Mouse (Mus musculus) MEL (cell line): ENCODE measurements around the gene Cul5.

Experiments used
- BHLHE40 ChIP-seq: IDR thresholded peaks from 2 replicates; pipeline ENCODE4 v1.6.1; 2012; ENCODE audit warnings: low read depth, mild to moderate bottlenecking, inconsistent platforms, low read length, improper control_type of control experiment, borderline replicate concordance
- CTCF ChIP-seq, 3 experiments: IDR thresholded peaks in 2 of 3; conservative IDR thresholded peaks in 1 of 3; 2 replicates each; pipeline ENCODE4 v1.5.1; 2011 to 2012; ENCODE audit warnings: low read length in 3 of 3, low read depth in 2 of 3, mild to moderate bottlenecking in 2 of 3, improper control_type of control experiment in 1 of 3, inconsistent platforms in 1 of 3, mixed read lengths in 1 of 3, moderate library complexity in 1 of 3; ENCODE audit not compliant: control insufficient read depth in 1 of 3, insufficient read depth in 1 of 3, poor library complexity in 1 of 3, severe bottlenecking in 1 of 3
- GATA1 ChIP-seq: IDR thresholded peaks from 2 replicates; pipeline ENCODE4 v1.6.1; 2011; ENCODE audit warnings: low read depth, low read length, improper control_type of control experiment
- MAFK ChIP-seq: IDR thresholded peaks from 2 replicates; pipeline ENCODE4 v1.6.1; 2011; ENCODE audit warnings: low read depth, mild to moderate bottlenecking, low read length, improper control_type of control experiment, borderline replicate concordance
- POLR2A ChIP-seq, 2 experiments: IDR thresholded peaks; 2 replicates each; pipeline ENCODE4 v1.6.1; 2011 to 2012; ENCODE audit warnings: low read length in 2 of 2, mild to moderate bottlenecking in 2 of 2, control low read depth in 1 of 2, improper control_type of control experiment in 1 of 2, low read depth in 1 of 2, moderate library complexity in 1 of 2; ENCODE audit not compliant: control insufficient read depth in 1 of 2, insufficient read depth in 1 of 2, poor library complexity in 1 of 2
- RCOR1 ChIP-seq: IDR thresholded peaks from 2 replicates; pipeline ENCODE4 v1.6.1; 2012; ENCODE audit warnings: low read depth, mild to moderate bottlenecking, inconsistent platforms, low read length, improper control_type of control experiment
- SIN3A ChIP-seq: IDR thresholded peaks from 2 replicates; pipeline ENCODE4 v1.6.1; 2012; ENCODE audit warnings: low read length, improper control_type of control experiment, inconsistent platforms
- TAL1 ChIP-seq: IDR thresholded peaks from 2 replicates; pipeline ENCODE4 v1.6.1; 2012; ENCODE audit warnings: mild to moderate bottlenecking, inconsistent platforms, low read length, moderate library complexity, mixed read lengths
- TBP ChIP-seq: IDR thresholded peaks from 2 replicates; pipeline ENCODE4 v1.8.0; 2011; ENCODE audit warnings: low read depth, low read length, improper control_type of control experiment
- ZNF384 ChIP-seq: IDR thresholded peaks from 2 replicates; pipeline ENCODE4 v1.6.1; 2012; ENCODE audit warnings: low read depth, mild to moderate bottlenecking, inconsistent platforms, low read length, improper control_type of control experiment

GRCm38 (mm10) chr9:53575721-53576120, 94.1 kb downstream of the Cul5 start:
- TF ChIP-seq POLR2A (IDR thresholded peaks at IDR 0.05; ENCODE audit: control insufficient read depth in 1 of 2, insufficient read depth in 1 of 2, low read depth in 1 of 2, low read length in 2 of 2, poor library complexity in 1 of 2) (no peak), GATA1 (no peak), SIN3A (no peak), CTCF (IDR thresholded peaks at IDR 0.05 in 2 of 3, conservative IDR thresholded peaks at IDR 0.05 in 1 of 3; ENCODE audit: control insufficient read depth in 1 of 3, insufficient read depth in 1 of 3, low read depth in 2 of 3, low read length in 3 of 3, poor library complexity in 1 of 3, severe bottlenecking in 1 of 3) (no peak), MAFK (no peak), TBP (no peak), ZNF384 (no peak), RCOR1 (no peak), TAL1 (no peak), BHLHE40 (no peak)
